Mouse (Mus musculus) midbrain, embryonic 14.5 days (tissue): ENCODE measurements around the gene Opn5. TPM values are rescaled to one million over a fixed set of nuclear protein-coding genes. Genes with fewer than 3 reads are reported as not detected.
A peak's percentile ranks its signal among the peaks of the same experiment; 100 is the strongest.

Source experiments
- ATAC-seq: fragments of 200-750 bp; cut with Nextera tagmentation; 2 replicates; pipeline ENCODE4 v1.8.0; 2017; ENCODE audit warnings: moderate number of reproducible peaks, moderate library complexity; ENCODE audit not compliant: low FRiP score, low TSS enrichment
- DNase-seq: peaks from one replicate; pipeline ENCODE4 v3.0.0-alpha.2; 2015
- H3K27ac ChIP-seq: fragments of 300-500 bp; sonication (generic); replicated peaks from 2 replicates; pipeline ENCODE4 v1.5.1; 2014; ENCODE audit warnings: mild to moderate bottlenecking, low read depth, low read length, moderate library complexity
- H3K27me3 ChIP-seq: fragments of 300-500 bp; sonication (generic); 2 replicates; pipeline ENCODE4 v1.6.1; 2014; ENCODE audit warnings: low read length, control low read depth, mixed read lengths; ENCODE audit not compliant: control insufficient read depth, insufficient read depth
- H3K36me3 ChIP-seq: fragments of 300-500 bp; sonication (generic); 2 replicates; pipeline ENCODE4 v1.6.1; 2014; ENCODE audit warnings: low read length, control low read depth; ENCODE audit not compliant: control insufficient read depth, insufficient read depth
- H3K4me1 ChIP-seq: fragments of 300-500 bp; sonication (generic); 2 replicates; pipeline ENCODE4 v1.6.1; 2014; ENCODE audit warnings: mild to moderate bottlenecking, antibody characterized with exemption, low read length, control low read depth; ENCODE audit not compliant: control insufficient read depth, insufficient read depth
- H3K4me2 ChIP-seq: fragments of 300-500 bp; sonication (generic); 2 replicates; pipeline ENCODE4 v1.6.1; 2014; ENCODE audit warnings: mild to moderate bottlenecking, low read length, moderate library complexity
- H3K4me3 ChIP-seq: fragments of 300-500 bp; sonication (generic); replicated peaks from 2 replicates; pipeline ENCODE4 v1.5.1; 2014; ENCODE audit warnings: low read depth, low read length
- H3K9ac ChIP-seq: fragments of 300-500 bp; sonication (generic); replicated peaks from 2 replicates; pipeline ENCODE4 v1.6.1; 2014; ENCODE audit warnings: mild to moderate bottlenecking, low read length, moderate library complexity
- H3K9me3 ChIP-seq: fragments of 300-500 bp; sonication (generic); 2 replicates; pipeline ENCODE4 v1.6.1; 2016; ENCODE audit warnings: low read length, control low read depth, mixed read lengths; ENCODE audit not compliant: control insufficient read depth
- WGBS: fragments of 180-500 bp; shearing (Covaris S2); extraction: QIAGEN DNeasy Blood & Tissue Kit; methylation state at CpG from one replicate; pipeline ENCODE4 v1.1.7; 2014; 5-methylcytosine and 5-hydroxymethylcytosine counted together
- polyA plus RNA-seq: library from polyadenylated mRNA; unstranded; fragments of >200 nt; fragmentation: Nextera tagmentation; extraction: Ambion mirVana; gene quantifications from 2 replicates; pipeline ENCODE4 v1.2.1, GENCODE M21; 2014

Gene Opn5
- polyA plus RNA-seq, 1 experiment from 2014 or later, result 0.29 TPM

- Histone ChIP-seq H3K4me1 (0 out of 2 replicates have a peak, but pooled peaks cover 3% of the 10 kb centered on the region), H3K4me3 (no peak overlapping the region), H3K36me3 (no peaks in the 10 kb centered on the region), H3K27me3 (no peaks in the 10 kb centered on the region), H3K4me2 (peak overlapping the region; percentile 21; the same call in 1 of the 2 replicates), H3K27ac (peak overlapping the region; percentile 52), H3K9ac (no peak overlapping the region), H3K9me3 (no peaks in the 10 kb centered on the region)
- peak; percentile 63; the same call in 1 of the 2 replicates for ATAC-seq
- 40% methylated on average over 9 of the region's 9 CpGs for WGBS
- DNase-seq, result peak; percentile 38
Observed at GRCm38 (mm10) chr17:42509356-42510262, 101.6 kb downstream of the Opn5 start.

Other genes starting within 250 kb of the Opn5 start
- 0.25 and 0.32 TPM in 2 replicates for gene Adgrf4, start 80.9 kb upstream of the Opn5 start, polyA plus RNA-seq
- gene Adgrf2, start 130.8 kb upstream of the Opn5 start, polyA plus RNA-seq, result 0.11 and 0.16 TPM in 2 replicates